Comparison of ENCODE assay signal across 23 mouse cellular contexts in genomic region chr11:65505106-65505865, GRCm38 (mm10).
A peak's percentile ranks its signal among the peaks of the same experiment; 100 is the strongest.
DNase-seq lines count a peak whose midpoint lies in the region; ATAC-seq and TF ChIP-seq lines count a peak whose summit lies in the region.
"Had no signal": no experiment of that assay in that cellular context is flagged by ENCODE, and none has a peak within 500 bp of the region (broad histone marks: within the 10 kb centered on the region; RNA-seq: fewer than 3 reads in every experiment).

No protein-coding gene starts in this region.

- H3K9me3 ChIP-seq in limb, embryonic 15.5 days = no peaks in the 10 kb centered on the region
- H3K9me3 ChIP-seq: forebrain, embryonic 12.5 days; intestine, embryonic 15.5 days; midbrain, embryonic 10.5 days; neural tube, embryonic 12.5 days had no signal

- H3K36me3 ChIP-seq in limb, embryonic 15.5 days = no peaks in the 10 kb centered on the region
- H3K36me3 ChIP-seq: forebrain, embryonic 12.5 days; intestine, embryonic 15.5 days; midbrain, embryonic 10.5 days; neural tube, embryonic 12.5 days had no signal

- H3K9ac ChIP-seq in limb, embryonic 15.5 days = no peak overlapping the region
- H3K9ac ChIP-seq: forebrain, embryonic 12.5 days; hindbrain, embryonic 14.5 days; intestine, embryonic 15.5 days; liver, postnatal 0 days; neural tube, embryonic 12.5 days had no signal

- peaks cover 7% of the 10 kb centered on the region; the same call in 1 of the 2 replicates for H3K4me1 ChIP-seq in limb, embryonic 15.5 days
- H3K4me1 ChIP-seq: forebrain, embryonic 12.5 days; intestine, embryonic 15.5 days; midbrain, embryonic 10.5 days; neural tube, embryonic 12.5 days had no signal

- H3K27me3 ChIP-seq in limb, embryonic 15.5 days = peaks cover 5% of the 10 kb centered on the region; the same call in 1 of the 2 replicates
- H3K27me3 ChIP-seq: forebrain, embryonic 12.5 days; intestine, embryonic 15.5 days; neural tube, embryonic 12.5 days; Patski had no signal

- TF ChIP-seq CTCF in layer of hippocampus, adult 2 months (conservative IDR thresholded peaks at IDR 0.05) = no peak

- H3K4me2 ChIP-seq in limb, embryonic 15.5 days = 0 out of 2 replicates have a peak overlapping the region, but pooled peaks have one; percentile 14
- H3K4me2 ChIP-seq: forebrain, embryonic 12.5 days; hindbrain, embryonic 14.5 days; intestine, embryonic 15.5 days; neural tube, embryonic 12.5 days had no signal

- peak; percentile 28 for DNase-seq in embryo, embryonic 10.5 days (ENCODE audit: low spot score)
- no peak for DNase-seq in embryo, embryonic 10 days (ENCODE audit: low spot score)
- DNase-seq in kidney, postnatal 10 days = peak; percentile 9
- no peak for DNase-seq in kidney, postnatal 36 days
- peak; percentile 79 for DNase-seq in forelimb bud, embryonic 11.5 days (ENCODE audit: low read depth, low spot score)
- DNase-seq in layer of hippocampus, adult 2 months (ENCODE audit: low spot score in 2 of 2) = no peak
- no peak for DNase-seq in testis, postnatal 10 days (ENCODE audit: low spot score)
- DNase-seq: adrenal gland, adult 8-10 months; cerebellum, adult 8-10 months; gastrocnemius, postnatal 25 days; heart, adult 2 months; heart, postnatal 36 days; liver, postnatal 0 days; right cerebral cortex, postnatal 4 days had no signal

- whole genome bisulfite sequencing in limb, embryonic 15.5 days = 35% methylated on average over 19 of the region's 19 CpGs

- no peak overlapping the region for H3K4me3 ChIP-seq in limb, embryonic 15.5 days
- no peak overlapping the region for H3K4me3 ChIP-seq in layer of hippocampus, adult 2 months
- H3K4me3 ChIP-seq: forebrain, embryonic 12.5 days; heart, adult 2 months; intestine, embryonic 15.5 days; midbrain, embryonic 10.5 days; neural tube, embryonic 12.5 days had no signal

- no peak for ATAC-seq in limb, embryonic 15.5 days (ENCODE audit: insufficient number of reproducible peaks, low FRiP score, low TSS enrichment, low read depth)
- ATAC-seq: CD4-positive, CD25-positive, alpha-beta regulatory T cell, adult 4 months; intestine, embryonic 15.5 days; liver, postnatal 0 days; Patski had no signal

- H3K27ac ChIP-seq in limb, embryonic 15.5 days = no peak overlapping the region
- no peak overlapping the region for H3K27ac ChIP-seq in layer of hippocampus, adult 2 months
- H3K27ac ChIP-seq: forebrain, embryonic 12.5 days; heart, adult 2 months; hindbrain, embryonic 14.5 days; intestine, embryonic 15.5 days; midbrain, embryonic 10.5 days; neural tube, embryonic 12.5 days; stomach, postnatal 0 days had no signal

Comparison
In these comparisons a context has a peak if more than half of its experiments do, and no peak if none do; other contexts are left out.
1. DNase-seq: peak in embryo, embryonic 10.5 days (single experiment), kidney, postnatal 10 days (single experiment) and forelimb bud, embryonic 11.5 days (single experiment); none in embryo, embryonic 10 days (single experiment), kidney, postnatal 36 days (0 of 2), layer of hippocampus, adult 2 months (0 of 2) and testis, postnatal 10 days (single experiment).